Mouse (Mus musculus) ES-CJ7 (cell line): ENCODE results near the gene Rasl10a.
"Not testable (repeated sequence)": the region's sequence is repeated elsewhere in the genome, so short reads cannot be mapped to it uniquely, and the experiment has no call there.

ENCODE experiments used
- DNase-seq: peaks from one replicate; pipeline ENCODE4 v3.0.0; 2011; ENCODE audit warnings: low read depth, low spot score

The Rasl10a gene

GRCm38 (mm10) chr11:5074882-5075281 is 17.0 kb downstream of the Rasl10a start:
- DNase-seq: peak; percentile 64

DNA sequence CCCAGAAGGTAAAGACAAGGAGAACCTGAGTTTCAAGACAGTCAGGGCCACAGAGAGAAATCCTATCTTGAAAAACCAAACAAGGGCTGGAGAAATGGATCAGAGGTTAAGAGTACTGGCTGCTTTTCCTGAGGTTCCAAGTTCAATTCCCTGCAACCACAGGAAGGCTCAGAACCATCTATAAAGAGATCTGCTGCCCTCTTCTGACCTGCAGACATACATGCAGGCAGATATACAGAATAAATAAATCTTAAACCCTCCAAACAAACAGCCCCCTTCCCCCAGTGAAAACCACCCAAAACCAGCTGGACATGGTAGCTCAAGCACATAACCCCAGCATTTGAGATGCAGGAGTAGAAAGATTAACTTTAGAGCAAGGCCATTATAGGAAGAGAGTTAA is 17.8 kb downstream of the Rasl10a start:
- no peak for DNase-seq

DNA sequence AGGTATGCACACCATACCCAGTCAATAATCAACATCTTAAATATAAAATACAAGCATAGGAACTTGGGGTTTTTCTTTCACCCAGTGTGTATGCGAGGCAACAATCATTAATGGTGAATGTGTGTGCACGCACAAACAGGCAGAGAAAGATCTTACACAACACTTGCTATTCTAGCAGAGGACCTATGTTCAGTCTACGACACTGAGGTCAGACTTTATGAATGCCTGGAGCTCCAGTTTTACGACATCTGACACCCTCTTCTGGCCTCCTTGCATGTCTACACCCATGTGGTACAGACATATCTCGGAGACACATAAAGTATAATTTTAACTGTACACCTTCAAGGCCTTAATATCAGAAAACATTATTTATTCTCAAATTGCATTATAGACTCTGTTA is 18.9 kb downstream of the Rasl10a start:
- DNase-seq: not testable (repeated sequence)

DNA sequence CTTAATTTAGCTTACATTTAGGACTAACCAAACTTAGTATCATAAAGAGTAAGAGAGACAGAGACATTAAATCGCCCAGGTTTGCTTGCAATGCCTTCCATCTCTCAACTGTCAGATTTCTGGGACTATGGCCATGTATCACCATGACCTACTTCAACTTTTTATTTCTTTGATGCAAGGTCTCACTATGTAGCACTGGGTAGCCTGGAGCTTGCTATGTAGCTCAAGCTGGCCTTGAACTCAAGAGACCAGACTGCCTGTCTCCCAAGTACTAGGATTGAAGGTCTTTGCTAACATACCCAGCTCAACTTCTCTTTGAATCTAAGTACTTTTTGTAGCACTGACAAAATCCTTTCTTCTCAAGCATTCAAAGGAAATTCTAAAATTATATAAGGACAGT is 31.2 kb downstream of the Rasl10a start:
- DNase-seq: no peak

- DNase-seq: peak; percentile 75
These were observed 33.8 kb downstream of the Rasl10a start for GRCm38 (mm10) chr11:5091706-5092105.

DNA sequence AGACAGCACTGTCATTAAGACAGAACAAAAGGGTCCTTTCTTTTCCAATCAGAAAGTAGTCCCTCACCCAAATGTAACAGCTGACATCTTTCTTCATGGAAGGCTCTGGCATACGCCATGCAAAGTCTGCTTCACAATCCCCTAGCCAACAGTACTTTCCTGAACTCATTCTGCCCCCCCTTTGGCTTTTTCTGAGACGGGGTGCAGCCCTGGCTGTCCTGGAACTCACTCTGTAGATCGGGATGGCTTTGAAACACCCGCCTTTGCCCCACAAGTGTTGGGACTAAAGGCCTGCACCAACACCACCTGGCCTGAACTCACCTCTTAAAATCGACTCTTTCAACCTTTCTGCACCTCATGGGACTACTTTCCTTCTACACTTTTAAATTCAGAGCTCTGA is 37.9 kb downstream of the Rasl10a start:
- no peak for DNase-seq

- DNase-seq: no peak
These were observed 38.6 kb downstream of the Rasl10a start for GRCm38 (mm10) chr11:5096480-5097020.

GRCm38 (mm10) chr11:5098035-5098735 is 40.3 kb downstream of the Rasl10a start:
- DNase-seq: peak; percentile 49

DNA sequence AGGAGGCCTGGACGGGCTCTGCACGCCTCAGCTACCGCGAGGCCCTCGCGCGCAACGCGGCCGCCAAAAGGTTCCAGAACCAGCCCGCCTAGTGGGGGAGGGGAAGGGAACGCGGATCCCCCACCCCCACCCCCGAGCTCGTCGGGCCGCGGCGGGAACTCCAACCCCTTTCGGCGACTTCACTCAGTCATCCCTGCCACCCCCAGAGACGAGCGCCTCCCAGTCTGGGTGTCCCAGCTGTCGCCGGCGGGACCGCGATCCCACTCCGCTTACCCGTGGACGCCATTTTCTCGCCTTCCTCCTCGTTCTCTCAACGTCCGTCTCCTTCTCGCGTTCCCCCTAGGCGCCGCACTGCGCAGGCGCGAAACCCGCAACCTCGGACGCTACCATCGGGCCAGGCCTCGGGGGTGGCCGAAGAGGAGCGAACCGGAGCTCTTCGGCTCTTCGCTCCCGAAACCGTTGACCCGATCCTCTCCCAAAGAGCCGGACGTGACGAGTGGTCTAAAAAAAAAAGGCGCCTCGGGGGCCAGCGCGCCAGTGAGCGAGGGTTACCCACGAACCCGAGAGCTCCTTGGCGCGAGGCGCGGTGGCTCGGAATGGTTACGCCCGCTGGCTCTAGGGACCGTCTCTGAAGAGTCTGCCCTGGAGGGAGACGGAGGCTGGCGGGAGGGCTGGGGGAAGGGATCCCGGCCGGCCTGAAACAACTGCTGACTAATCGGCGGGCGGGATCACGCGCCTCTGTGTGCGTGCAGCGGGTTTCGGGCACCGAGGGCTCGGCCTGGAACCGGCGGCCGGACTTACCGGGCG is 41.0 kb downstream of the Rasl10a start, which contains the start of the genes Rhbdd3 and Ewsr1:
Gene Rhbdd3, plus strand, starts transcription at position 191 of the 807 bp plus-strand sequence.
Gene Ewsr1, minus strand, starts transcription at position 531 of the 807 bp plus-strand sequence.
- peak; percentile 94 for DNase-seq

GRCm38 (mm10) chr11:5099576-5100183 is 41.8 kb downstream of the Rasl10a start:
- peak; percentile 87 for DNase-seq

DNA sequence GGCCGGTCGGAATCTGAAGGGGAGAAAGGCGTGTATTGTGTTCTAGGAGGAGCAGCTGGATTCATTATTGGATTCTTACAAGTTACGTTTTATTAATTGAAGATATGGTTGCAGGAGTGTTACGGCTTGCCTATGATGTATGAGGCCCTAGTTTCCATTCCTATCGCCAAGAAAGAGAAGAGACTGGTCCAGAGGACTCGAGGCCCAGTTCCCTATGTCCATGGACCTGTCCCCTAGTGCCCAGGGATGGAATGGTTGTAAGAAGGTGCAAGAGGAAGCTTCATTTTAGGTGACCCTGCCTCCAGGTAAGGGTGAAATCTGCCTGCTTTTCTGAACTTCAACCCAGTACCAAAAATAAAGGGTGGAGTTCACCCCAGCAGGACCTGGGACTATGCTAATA is 42.4 kb downstream of the Rasl10a start:
- DNase-seq: peak; percentile 41

- DNase-seq: peak; percentile 40
These were observed 42.9 kb downstream of the Rasl10a start for GRCm38 (mm10) chr11:5100801-5101200.

DNA sequence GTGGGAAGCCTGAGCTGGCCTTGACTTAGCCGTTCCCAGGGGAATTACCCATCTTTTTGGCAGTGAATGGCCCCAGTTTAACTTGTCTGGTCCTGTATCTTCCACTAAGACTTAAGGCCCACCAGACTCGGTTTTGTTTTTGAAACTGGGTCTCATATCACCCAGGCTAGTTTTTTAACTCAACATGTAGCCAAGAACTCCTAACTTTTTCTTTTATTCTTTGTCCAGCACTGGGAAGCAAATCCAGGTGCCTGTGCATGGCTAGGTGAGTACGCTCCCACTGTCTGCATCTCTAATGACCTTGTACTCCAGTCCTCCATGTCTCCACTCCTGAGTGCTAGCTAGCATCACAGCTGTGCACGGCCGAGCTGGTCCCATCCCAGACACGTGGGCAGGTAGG is 43.7 kb downstream of the Rasl10a start:
- no peak for DNase-seq

- no peak for DNase-seq
These were observed 44.5 kb downstream of the Rasl10a start for GRCm38 (mm10) chr11:5102384-5102783.

DNA sequence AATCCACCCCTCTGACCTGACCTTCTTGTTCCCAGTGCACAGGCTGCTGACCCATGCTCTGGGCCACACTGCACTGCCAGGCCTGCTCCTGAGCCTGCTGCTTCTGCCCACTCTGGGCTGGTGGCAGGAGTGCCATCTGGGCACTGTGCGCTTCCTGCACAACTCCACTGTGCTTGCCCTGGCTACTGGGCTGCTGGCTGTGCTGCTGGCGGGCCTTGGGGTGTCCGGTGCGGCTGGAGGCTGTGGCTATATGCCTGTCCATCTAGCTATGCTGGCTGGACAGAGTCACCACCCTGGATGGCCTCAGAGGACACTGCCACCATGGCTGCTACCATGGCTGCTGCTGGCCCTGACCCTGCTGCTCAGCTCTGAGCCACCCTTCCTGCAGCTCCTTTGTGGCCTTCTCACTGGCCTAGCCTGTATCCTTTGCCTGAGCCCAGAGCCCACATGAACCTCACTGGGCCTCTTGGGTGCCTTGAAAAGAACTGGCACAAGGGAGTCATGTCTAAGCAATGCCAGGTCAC is 46.1 kb downstream of the Rasl10a start:
- no peak for DNase-seq

DNA sequence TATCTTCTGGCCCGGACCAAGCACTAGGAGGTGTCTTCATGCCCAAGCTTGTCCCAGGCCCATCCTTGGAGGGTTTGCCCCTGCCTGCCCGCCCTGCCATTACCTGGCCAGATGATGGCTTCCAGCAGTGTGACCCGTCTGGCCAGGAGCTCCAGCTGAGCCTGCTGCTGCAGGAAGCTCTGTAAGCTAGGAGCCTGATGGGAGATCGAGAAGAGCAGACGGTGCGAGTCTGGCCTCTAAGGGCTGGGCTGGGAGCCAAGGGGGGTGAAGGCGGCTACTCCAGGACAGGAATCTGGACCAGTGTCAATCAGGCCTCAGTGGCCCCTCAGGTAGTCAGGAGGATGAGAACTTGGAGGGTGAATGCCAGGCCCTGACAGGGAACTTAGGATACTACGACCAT is 51.5 kb downstream of the Rasl10a start:
- DNase-seq: no peak
